Mouse (Mus musculus): ENCODE results near the gene Dmpk.

Gene Dmpk

DNA sequence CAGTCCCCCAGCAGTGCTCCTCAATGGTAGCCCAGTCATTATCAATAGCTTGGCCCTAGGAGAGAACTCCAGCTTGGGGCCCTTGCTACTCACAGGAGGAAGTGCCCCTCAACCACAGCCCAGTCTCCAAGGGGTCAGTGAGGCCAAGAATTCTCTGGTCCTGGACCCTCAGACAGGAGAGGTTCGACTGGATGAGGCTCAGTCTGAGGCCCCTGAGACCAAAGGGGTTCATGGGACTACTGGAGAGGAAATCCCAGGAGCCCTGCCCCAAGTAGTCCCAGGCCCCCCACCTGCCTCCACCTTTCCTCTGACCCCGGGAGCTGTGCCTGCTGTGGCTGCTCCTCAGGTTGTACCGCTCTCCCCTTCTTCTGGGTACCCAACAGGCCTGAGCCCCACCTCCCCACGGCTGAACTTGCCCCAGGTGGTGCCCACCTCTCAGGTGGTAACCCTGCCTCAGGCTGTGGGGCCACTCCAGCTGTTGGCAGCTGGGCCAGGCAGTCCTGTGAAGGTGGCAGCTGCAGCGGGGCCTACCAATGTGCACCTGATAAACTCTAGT, 12.8 kb downstream of the Dmpk start:
- DNase-seq (ENCODE audit: low spot score): no peak

DNA sequence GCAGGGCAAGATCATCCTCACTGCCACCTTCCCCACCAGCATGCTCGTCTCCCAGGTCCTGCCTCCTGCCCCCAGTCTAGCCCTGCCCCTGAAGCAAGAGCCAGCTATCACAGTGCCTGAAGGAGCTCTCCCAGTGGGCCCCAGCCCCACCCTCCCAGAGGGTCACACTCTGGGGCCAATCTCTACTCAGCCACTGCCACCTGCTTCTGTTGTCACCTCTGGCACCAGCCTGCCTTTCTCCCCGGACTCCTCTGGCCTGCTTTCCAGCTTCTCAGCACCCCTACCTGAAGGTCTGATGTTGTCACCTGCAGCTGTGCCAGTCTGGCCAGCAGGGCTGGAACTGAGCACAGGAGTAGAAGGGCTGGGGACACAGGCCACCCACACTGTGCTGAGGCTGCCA, 13.6 kb downstream of the Dmpk start:
- DNase-seq (ENCODE audit: low spot score): no peak

GRCm38 (mm10) chr7:19097863-19098262, 14.2 kb downstream of the Dmpk start:
- DNase-seq (ENCODE audit: low spot score): no peak

DNA sequence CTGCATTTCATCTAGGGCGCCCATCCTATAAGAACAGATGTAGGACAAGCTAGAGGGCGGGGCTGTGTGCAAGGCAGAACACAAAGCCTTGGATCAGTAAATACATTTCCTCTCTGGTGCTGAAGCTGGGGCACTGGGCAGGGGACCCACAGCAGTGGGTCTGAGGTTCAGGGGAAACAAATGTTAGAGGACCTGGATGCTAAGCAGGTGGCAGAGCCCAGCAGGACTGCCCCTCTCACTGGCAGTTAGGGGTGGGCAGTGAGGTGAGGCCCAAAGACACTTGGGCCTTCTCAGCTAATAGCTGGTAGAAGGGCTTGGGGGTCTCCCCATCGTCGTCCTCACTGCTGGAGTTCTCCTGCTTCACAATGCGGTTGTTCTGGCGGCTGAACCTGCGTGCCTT, 15.2 kb downstream of the Dmpk start:
- no peak for DNase-seq (ENCODE audit: low spot score)

DNA sequence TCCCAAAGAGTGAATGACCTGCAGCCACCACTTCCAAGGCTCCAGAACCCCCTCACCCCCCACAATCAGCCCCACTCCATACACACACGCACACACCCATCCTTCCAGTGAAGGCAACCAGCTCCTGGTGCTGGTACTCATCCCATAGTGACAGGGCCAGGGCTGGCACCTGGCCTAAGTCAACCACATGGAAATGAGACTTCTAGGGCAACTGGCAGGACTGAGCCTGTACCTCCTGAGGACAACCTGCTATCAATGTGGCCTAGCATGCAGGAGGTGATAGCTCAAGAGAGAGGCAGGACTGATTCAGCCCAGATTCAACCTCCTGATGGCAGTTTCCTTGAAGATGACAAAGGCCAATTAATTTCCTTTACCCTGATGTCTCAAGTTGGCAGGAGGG, 16.6 kb downstream of the Dmpk start:
- no peak for DNase-seq (ENCODE audit: low spot score)

DNA sequence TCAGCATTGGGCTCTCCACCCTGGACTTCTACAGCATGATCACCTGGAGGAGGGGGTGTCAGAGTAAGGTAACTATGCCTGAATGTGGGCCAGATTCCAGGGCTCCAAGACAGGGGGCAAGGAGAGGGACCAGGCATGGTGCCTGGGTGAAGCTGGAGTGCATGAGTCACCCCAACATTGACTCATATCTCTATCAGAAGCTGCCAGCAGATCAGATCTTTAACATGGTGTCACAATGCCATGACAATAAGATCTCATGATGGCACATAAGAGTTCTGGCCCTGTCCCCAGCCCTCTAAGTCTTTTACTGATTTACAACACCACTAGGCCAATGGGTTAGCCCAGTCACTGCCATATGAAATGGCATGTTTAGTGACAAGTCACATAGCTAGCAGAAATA, 20.1 kb downstream of the Dmpk start:
- no peak for DNase-seq (ENCODE audit: low spot score)

DNA sequence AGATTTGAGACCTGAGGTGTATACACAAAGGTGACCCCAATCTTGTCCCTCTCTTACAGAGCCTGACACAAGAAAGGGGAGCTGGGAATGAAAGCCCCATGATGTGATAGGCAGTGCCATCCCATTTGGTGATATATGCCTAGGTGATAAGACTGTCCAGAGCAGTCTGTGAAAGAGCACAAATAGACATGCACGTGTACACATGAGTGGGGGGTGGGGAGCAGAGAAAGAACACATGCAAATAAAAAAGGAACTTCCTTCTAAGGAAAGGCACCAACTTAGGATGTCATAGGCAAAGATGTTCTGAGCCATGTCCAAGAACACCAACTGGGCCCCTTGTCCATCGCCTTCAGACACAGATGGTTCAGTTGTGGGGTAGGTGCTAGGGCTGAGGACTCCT, 20.8 kb downstream of the Dmpk start:
- no peak for DNase-seq (ENCODE audit: low spot score)

DNA sequence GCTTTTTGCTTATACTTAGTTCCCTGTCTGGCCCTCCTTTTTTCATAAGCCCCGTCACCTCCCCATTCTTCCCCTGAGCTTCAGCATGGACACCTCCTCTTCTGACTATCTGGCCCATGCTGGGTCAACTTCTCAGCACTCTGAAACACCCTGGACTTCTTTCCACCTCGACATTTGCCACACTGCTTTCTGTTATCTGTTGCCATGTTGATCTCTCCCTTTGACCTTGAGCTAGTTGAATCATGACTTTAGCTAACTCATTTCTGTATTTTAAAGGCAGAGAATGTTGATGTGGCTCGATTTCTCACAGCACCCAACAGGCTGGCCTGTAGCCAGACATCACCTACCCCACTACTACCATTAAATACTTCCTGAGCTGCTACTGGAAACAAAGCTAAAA, 23.8 kb downstream of the Dmpk start:
- DNase-seq (ENCODE audit: low spot score): no peak

- no peak for DNase-seq (ENCODE audit: low spot score)
Observed at GRCm38 (mm10) chr7:19109565-19109964, 25.9 kb downstream of the Dmpk start.

GRCm38 (mm10) chr7:19118028-19118771, 34.6 kb downstream of the Dmpk start, which contains the start of gene Gm4969:
Gene Gm4969 (minus strand): TSS chr7:19118368.
- DNase-seq (ENCODE audit: low spot score): peak; percentile 41

- no peak for DNase-seq (ENCODE audit: low spot score)
Observed at GRCm38 (mm10) chr7:19119083-19119482, 35.4 kb downstream of the Dmpk start.

- peak; percentile 93 for DNase-seq (ENCODE audit: low spot score)
Observed at GRCm38 (mm10) chr7:19119631-19120429, 36.2 kb downstream of the Dmpk start, which contains the start of gene Fbxo46. Gene Fbxo46 (plus strand): TSS chr7:19119859.

DNA sequence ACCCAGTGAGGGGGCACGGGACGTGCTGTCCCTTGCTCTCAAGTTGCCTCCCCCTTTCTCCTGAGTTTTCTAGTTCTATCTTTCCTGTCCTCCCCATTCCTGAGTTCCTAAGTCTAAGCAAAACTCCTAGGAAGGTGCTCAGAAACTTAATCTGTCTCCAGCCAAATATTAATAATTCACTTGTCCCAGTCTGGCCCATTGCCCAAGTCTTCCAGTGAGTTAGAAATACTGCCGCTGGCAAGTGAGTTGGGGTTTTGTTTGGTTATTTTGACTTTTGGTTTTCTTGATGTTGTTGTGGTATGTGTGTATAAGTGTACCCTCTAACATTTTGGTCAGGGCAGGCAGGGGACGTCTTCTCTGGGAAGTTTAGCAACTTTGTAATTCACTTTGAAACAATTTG, 38.0 kb downstream of the Dmpk start:
- DNase-seq (ENCODE audit: low spot score): no peak

DNA sequence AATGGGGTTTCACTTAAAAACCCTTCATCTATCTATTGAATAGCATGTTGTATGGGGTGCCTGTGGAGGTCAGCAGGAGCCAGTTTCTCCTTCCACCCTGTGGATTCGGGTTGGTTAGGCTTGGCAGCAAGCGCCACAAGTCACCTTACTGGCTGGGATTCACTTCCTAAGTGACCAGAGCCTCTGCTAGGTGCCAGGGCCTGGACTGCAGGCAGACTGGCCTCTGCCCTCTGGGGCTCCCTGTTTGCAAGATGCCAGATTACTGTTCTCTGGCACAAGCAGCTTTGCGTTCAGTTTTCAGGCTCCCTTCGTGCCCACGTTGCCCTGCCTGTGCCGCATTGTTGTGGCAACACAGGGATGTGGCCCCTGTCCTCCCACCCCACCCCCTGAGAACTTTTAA, 41.1 kb downstream of the Dmpk start:
- no peak for DNase-seq (ENCODE audit: low spot score)

- no peak for DNase-seq (ENCODE audit: low spot score)
Observed at GRCm38 (mm10) chr7:19127744-19128143, 44.1 kb downstream of the Dmpk start.

GRCm38 (mm10) chr7:19129396-19129795, 45.7 kb downstream of the Dmpk start:
- DNase-seq (ENCODE audit: low spot score): no peak

DNA sequence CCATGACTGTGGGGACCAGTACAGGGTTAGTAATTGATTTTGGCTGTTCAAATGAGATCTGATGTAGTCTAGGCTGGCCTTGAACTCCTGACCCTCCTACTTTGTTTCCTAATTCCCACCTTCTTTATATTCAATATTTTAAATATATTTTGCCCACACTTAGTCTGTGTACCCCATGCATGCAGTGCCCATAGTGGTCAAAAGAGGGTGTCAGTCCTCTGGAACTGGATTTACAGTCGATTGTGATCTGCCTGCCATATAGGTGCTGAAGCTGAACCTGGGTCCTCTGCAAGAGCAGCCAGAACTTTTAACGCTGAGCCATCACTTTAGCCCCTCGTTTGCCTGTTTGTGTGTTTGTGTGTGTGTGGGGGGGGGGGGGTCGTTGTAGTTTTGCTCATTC, 47.0 kb downstream of the Dmpk start:
- DNase-seq (ENCODE audit: low spot score): no peak

DNA sequence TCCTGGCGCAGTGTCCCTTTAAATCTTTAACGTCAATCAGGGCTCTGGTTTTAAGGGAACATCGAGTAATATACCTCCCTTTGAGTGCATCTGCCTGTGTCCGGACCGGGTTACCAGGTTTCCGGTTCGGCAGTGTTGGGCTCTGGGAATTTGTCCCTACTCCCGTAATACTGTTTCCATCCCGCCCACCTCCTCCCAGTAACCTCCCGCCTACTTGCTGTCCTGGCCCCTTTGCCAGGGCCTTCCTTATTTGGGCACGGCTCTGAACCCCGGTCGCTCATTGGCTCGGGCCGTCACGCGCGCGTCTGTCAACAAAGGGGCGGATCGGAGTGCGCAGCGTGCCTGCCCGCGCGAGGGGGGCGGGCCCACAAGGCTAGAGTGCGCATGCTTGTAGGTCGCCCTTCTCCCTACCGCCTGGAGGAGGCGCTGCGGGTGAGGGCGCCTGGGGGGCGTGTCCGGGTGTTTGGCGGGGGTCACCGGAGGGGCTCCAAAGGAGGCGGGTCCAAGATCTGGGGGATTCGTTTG, 47.7 kb downstream of the Dmpk start:
- peak; percentile 98 for DNase-seq (ENCODE audit: low spot score)

DNA sequence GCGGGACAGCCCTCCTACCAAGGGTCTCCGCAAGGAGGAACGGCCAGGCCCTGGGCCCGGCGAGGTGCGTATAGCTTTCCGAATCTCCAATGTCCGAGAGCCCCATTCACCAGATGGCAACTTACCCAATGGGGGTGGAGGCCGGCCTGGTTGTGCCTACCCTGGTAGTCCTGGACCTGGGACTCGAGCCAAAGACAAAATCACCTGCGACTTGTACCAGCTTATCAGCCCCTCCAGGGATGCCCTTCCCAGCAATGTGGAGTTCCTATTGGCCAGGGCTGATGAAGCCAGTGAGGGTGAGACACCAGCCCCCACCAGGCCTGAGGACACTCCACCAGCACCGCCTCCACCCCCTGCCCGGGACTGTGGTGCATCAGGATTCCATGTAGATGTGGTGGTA, 52.5 kb downstream of the Dmpk start:
- no peak for DNase-seq (ENCODE audit: low spot score)

DNA sequence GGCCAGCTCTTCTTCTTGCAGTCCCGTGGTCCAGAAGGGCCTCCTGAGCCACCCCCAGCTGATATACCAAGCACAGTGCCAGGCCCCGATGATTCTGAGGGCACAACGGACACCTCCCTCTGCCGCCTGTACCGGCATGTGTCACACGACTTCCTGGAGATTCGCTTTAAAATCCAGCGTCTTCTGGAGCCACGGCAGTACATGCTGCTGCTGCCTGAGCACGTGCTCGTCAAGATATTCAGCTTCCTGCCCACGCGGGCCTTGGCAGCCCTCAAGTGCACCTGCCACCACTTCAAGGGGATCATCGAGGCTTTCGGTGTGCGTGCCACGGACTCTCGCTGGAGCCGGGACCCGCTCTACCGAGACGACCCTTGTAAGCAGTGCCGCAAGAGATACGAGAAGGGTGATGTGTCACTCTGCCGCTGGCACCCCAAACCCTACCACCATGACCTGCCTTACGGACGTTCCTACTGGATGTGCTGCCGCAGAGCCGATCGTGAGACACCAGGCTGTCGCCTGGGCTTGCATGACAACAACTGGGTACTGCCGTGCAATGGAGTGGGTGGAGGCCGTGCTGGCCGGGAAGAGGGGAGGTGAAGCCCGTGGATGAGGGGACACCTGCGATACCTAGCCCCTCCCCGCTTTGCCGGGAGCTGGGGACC, 53.2 kb downstream of the Dmpk start:
- no peak for DNase-seq (ENCODE audit: low spot score)

GRCm38 (mm10) chr7:19137380-19137779, 53.7 kb downstream of the Dmpk start:
- DNase-seq (ENCODE audit: low spot score): no peak
